Mouse (Mus musculus) hindbrain, embryonic 13.5 days (tissue): ENCODE measurements around the gene Oaz2. TPM values are rescaled to one million over a fixed set of nuclear protein-coding genes. Genes with fewer than 3 reads are reported as not detected.

Source experiments
- ATAC-seq: fragments of 200-750 bp; cut with Nextera tagmentation; 2 replicates; pipeline ENCODE4 v1.8.0; 2017; ENCODE audit warnings: moderate TSS enrichment; ENCODE audit not compliant: low FRiP score
- H3K27ac ChIP-seq: fragments of 300-500 bp; sonication (generic); 2 replicates; pipeline ENCODE4 v1.5.1; 2015; ENCODE audit warnings: inconsistent platforms, mild to moderate bottlenecking, moderate library complexity
- H3K27me3 ChIP-seq: fragments of 300-500 bp; sonication (generic); 2 replicates; pipeline ENCODE4 v1.6.1; 2015; ENCODE audit warnings: mild to moderate bottlenecking, inconsistent platforms
- H3K36me3 ChIP-seq: fragments of 300-500 bp; sonication (generic); 2 replicates; pipeline ENCODE4 v1.6.1; 2015; ENCODE audit warnings: mild to moderate bottlenecking, inconsistent platforms
- H3K4me1 ChIP-seq: fragments of 300-500 bp; sonication (generic); replicated peaks from 2 replicates; pipeline ENCODE4 v1.6.1; 2015; ENCODE audit warnings: inconsistent platforms
- H3K4me2 ChIP-seq: fragments of 300-500 bp; sonication (generic); 2 replicates; pipeline ENCODE4 v1.6.1; 2015; ENCODE audit warnings: inconsistent platforms, mild to moderate bottlenecking, moderate library complexity
- H3K4me3 ChIP-seq: fragments of 300-500 bp; sonication (generic); 2 replicates; pipeline ENCODE4 v1.5.1; 2015; ENCODE audit warnings: mild to moderate bottlenecking, inconsistent platforms
- H3K9ac ChIP-seq: fragments of 300-500 bp; sonication (generic); 2 replicates; pipeline ENCODE4 v1.6.1; 2015; ENCODE audit warnings: mild to moderate bottlenecking, inconsistent platforms
- H3K9me3 ChIP-seq: fragments of 300-500 bp; sonication (generic); 2 replicates; pipeline ENCODE4 v1.6.1; 2016; ENCODE audit warnings: inconsistent platforms
- WGBS: fragments of 180-500 bp; shearing (Covaris S2); methylation state at CpG from one replicate; pipeline ENCODE4 v1.1.7; 2015; 5-methylcytosine and 5-hydroxymethylcytosine counted together
- polyA plus RNA-seq: library from polyadenylated mRNA; unstranded; fragments of >200 nt; fragmentation: Nextera tagmentation; extraction: Ambion mirVana; gene quantifications from 2 replicates; pipeline ENCODE4 v1.2.1, GENCODE M21; 2015

Gene Oaz2
- polyA plus RNA-seq, 1 experiment from 2014 or later, result 404 TPM

DNA sequence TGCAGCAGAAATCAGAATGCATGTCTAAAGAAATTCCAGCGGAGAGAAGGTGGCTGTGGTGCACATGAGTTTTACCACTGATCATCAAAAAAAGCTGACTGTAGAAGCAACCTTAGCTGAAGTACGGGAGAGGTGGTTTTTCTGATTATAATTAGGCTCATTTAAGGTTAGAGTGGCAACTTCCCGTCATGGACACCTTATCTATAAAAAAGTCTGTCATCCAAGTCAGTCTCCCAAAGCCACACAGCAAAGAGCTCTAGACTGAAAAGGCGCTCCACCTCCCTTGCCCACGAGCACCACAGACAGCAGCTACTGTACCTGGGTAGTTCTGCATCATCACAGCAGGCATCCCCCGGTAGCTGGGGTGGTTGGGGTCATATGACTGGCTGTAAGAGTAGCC, 32.7 kb downstream of the Oaz2 start:
- Histone ChIP-seq H3K9ac (no peak overlapping the region), H3K27ac (no peak overlapping the region), H3K27me3 (no peaks in the 10 kb centered on the region), H3K4me1 (peaks cover 15% of the 10 kb centered on the region), H3K4me3 (no peak overlapping the region), H3K4me2 (no peak overlapping the region), H3K36me3 (peaks cover 82% of the 10 kb centered on the region), H3K9me3 (no peaks in the 10 kb centered on the region)
- 88% methylated on average over 6 of the region's 6 CpGs for WGBS
- ATAC-seq, result no peak

GRCm38 (mm10) chr9:65702286-65702685, 34.5 kb downstream of the Oaz2 start:
- H3K9me3 ChIP-seq, result no peaks in the 10 kb centered on the region
- no peaks in the 10 kb centered on the region for H3K27me3 ChIP-seq
- ATAC-seq, result no peak
- 0 out of 2 replicates have a peak, but pooled peaks cover 2% of the 10 kb centered on the region for H3K4me1 ChIP-seq
- H3K9ac ChIP-seq, result no peak overlapping the region
- H3K4me3 ChIP-seq, result no peak overlapping the region
- H3K36me3 ChIP-seq, result peaks cover 68% of the 10 kb centered on the region
- 95% methylated on average over 9 of the region's 9 CpGs for WGBS
- no peak overlapping the region for H3K4me2 ChIP-seq
- H3K27ac ChIP-seq, result no peak overlapping the region

DNA sequence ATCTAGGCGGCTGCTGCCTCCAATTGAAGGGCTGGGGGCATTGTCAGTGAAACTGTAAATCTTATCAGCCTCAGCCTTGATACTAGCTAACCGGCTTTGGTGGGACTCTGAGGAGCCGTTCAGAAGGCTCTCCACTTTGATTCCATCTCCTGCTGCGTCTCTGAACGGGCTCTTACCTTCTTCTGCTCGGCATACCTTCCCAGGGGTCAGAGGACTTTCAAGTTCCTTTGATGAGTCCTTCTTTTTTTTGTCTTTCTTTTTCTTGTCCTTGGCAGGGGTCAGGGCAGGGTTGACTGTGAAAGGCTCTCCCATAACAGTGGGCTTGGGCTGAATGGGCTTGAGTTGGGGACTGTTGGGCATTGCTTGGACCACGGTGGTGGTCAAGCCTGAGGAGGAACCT, 35.4 kb downstream of the Oaz2 start:
- H3K36me3 ChIP-seq, result peaks cover 59% of the 10 kb centered on the region
- no peaks in the 10 kb centered on the region for H3K27me3 ChIP-seq
- 83% methylated on average over 7 of the region's 7 CpGs for WGBS

DNA sequence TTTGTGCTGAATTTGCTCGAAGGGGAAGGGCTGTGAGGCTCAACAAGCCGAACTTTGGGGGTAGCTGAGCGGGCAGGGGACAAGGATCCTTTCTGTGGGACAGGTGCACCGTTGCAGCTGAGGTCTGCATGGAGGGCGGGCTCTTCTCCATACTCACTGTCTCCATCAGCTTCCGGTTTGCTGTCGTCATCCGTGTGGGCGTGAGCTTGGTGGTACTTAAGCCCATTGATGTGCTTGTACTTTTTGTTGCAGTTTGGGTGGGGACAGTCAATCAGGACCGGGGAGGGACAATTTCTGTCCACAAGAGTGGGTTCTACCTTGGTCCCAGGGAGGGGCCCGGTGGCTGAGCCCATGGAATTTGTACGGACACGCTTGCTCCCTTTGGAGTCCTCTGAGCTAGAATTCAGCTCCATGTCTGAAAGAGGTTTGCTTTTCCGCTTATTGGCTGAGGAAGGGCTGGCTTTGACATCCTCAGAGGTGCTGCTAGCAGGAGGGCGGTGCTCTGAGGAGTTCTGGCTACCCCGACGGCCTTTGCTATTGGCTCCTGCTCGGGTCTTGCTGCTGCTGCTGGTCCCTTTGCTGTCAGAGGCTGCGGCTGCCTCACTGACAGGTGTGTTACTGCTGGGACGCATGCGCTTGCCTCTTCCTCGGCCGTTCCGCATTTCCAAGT, 36.3 kb downstream of the Oaz2 start:
- Histone ChIP-seq H3K27me3 (no peaks in the 10 kb centered on the region), H3K27ac (no peak overlapping the region), H3K4me3 (no peak overlapping the region), H3K4me1 (no peaks in the 10 kb centered on the region), H3K9me3 (no peaks in the 10 kb centered on the region), H3K4me2 (no peak overlapping the region), H3K9ac (no peak overlapping the region), H3K36me3 (peaks cover 51% of the 10 kb centered on the region)
- 93% methylated on average over 24 of the region's 24 CpGs for WGBS
- ATAC-seq, result no peak

More for the DNA sequence above, 35.4 kb downstream of the Oaz2 start:
- Histone ChIP-seq H3K27ac (no peak overlapping the region), H3K9me3 (no peaks in the 10 kb centered on the region), H3K4me2 (no peak overlapping the region), H3K4me1 (no peaks in the 10 kb centered on the region), H3K9ac (no peak overlapping the region), H3K4me3 (no peak overlapping the region)
- ATAC-seq, result no peak

- Histone ChIP-seq H3K4me1 (peaks cover 21% of the 10 kb centered on the region), H3K4me3 (no peak overlapping the region), H3K9me3 (no peaks in the 10 kb centered on the region), H3K27ac (no peak overlapping the region), H3K27me3 (no peaks in the 10 kb centered on the region), H3K4me2 (no peak overlapping the region), H3K9ac (no peak overlapping the region), H3K36me3 (no peaks in the 10 kb centered on the region)
- no peak for ATAC-seq
- WGBS, result 87% methylated on average over 5 of the region's 5 CpGs
Observed at GRCm38 (mm10) chr9:65718195-65718594, 50.4 kb downstream of the Oaz2 start.

GRCm38 (mm10) chr9:65721161-65721566, 53.4 kb downstream of the Oaz2 start:
- 56% methylated on average over 10 of the region's 10 CpGs for WGBS
- no peak for ATAC-seq
- H3K36me3 ChIP-seq, result no peaks in the 10 kb centered on the region

GRCm38 (mm10) chr9:65724471-65725290, 56.9 kb downstream of the Oaz2 start:
- H3K4me1 ChIP-seq, result peaks cover 55% of the 10 kb centered on the region
- ATAC-seq, result peak; percentile 38
- no peak overlapping the region for H3K4me2 ChIP-seq
- peaks cover 5% of the 10 kb centered on the region; the same call in 1 of the 2 replicates for H3K36me3 ChIP-seq
- peak overlapping the region; percentile 9; the same call in 1 of the 2 replicates for H3K9ac ChIP-seq
- H3K27me3 ChIP-seq, result no peaks in the 10 kb centered on the region
- peak overlapping the region; percentile 87 for H3K27ac ChIP-seq
- 21% methylated on average over 8 of the region's 8 CpGs for WGBS
- no peaks in the 10 kb centered on the region for H3K9me3 ChIP-seq
- no peak overlapping the region for H3K4me3 ChIP-seq

More at GRCm38 (mm10) chr9:65721161-65721566, 53.4 kb downstream of the Oaz2 start:
- H3K4me3 ChIP-seq, result no peak overlapping the region
- no peak overlapping the region for H3K4me2 ChIP-seq
- peak overlapping the region; percentile 2; the same call in 1 of the 2 replicates for H3K27ac ChIP-seq
- H3K4me1 ChIP-seq, result peaks cover 49% of the 10 kb centered on the region
- no peaks in the 10 kb centered on the region for H3K9me3 ChIP-seq
- no peak overlapping the region for H3K9ac ChIP-seq
- H3K27me3 ChIP-seq, result no peaks in the 10 kb centered on the region

- H3K4me1 ChIP-seq, result peaks cover 55% of the 10 kb centered on the region
Observed at GRCm38 (mm10) chr9:65725291-65725622, 57.5 kb downstream of the Oaz2 start.

GRCm38 (mm10) chr9:65726431-65726830, 58.6 kb downstream of the Oaz2 start:
- Histone ChIP-seq H3K4me1 (peaks cover 47% of the 10 kb centered on the region), H3K36me3 (peaks cover 9% of the 10 kb centered on the region), H3K27me3 (no peaks in the 10 kb centered on the region), H3K9me3 (no peaks in the 10 kb centered on the region), H3K27ac (peak overlapping the region; percentile 87; the same call in 1 of the 2 replicates), H3K4me2 (no peak overlapping the region), H3K9ac (no peak overlapping the region), H3K4me3 (no peak overlapping the region)
- WGBS, result 95% methylated on average over 3 of the region's 3 CpGs
- ATAC-seq, result no peak

More at GRCm38 (mm10) chr9:65725291-65725622, 57.5 kb downstream of the Oaz2 start:
- Histone ChIP-seq H3K9me3 (no peaks in the 10 kb centered on the region), H3K4me2 (no peak overlapping the region), H3K27me3 (no peaks in the 10 kb centered on the region), H3K4me3 (no peak overlapping the region), H3K9ac (0 out of 2 replicates have a peak overlapping the region, but pooled peaks have one; percentile 9), H3K27ac (peak overlapping the region; percentile 87), H3K36me3 (peaks cover 5% of the 10 kb centered on the region; the same call in 1 of the 2 replicates)
- 0 out of 2 replicates have a peak, but pooled peaks have one; percentile 36 for ATAC-seq
- WGBS, result 52% methylated on average over 4 of the region's 4 CpGs

- Histone ChIP-seq H3K27ac (no peak overlapping the region), H3K27me3 (no peaks in the 10 kb centered on the region), H3K4me2 (no peak overlapping the region), H3K4me3 (no peak overlapping the region), H3K9ac (no peak overlapping the region), H3K9me3 (no peaks in the 10 kb centered on the region), H3K36me3 (peaks cover 9% of the 10 kb centered on the region), H3K4me1 (peaks cover 37% of the 10 kb centered on the region)
- no peak for ATAC-seq
- 91% methylated on average over 4 of the region's 4 CpGs for WGBS
Observed at GRCm38 (mm10) chr9:65727491-65727890, 59.7 kb downstream of the Oaz2 start.

DNA sequence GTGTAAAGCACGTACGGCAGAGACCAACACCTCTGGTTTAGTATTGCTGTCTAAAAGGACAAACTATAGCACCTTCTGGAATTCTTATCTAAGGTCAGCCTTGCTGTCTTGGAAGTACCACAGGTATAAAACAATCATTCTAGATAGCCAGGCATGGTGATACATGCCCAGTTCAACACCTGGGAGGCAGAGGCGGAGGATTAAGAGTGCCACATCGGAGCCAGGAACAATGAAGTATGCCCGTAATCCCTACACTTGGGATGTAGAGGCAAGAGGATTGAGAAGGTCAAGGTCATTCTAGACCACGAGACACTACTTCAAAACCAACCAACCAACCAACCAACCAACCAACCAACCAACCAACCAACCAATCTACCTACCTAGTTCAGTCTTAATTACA, 60.8 kb downstream of the Oaz2 start:
- H3K27me3 ChIP-seq, result no peaks in the 10 kb centered on the region
- peaks cover 9% of the 10 kb centered on the region for H3K36me3 ChIP-seq
- H3K9me3 ChIP-seq, result no peaks in the 10 kb centered on the region
- no peak for ATAC-seq
- no peak overlapping the region for H3K4me2 ChIP-seq
- no peak overlapping the region for H3K9ac ChIP-seq
- H3K4me3 ChIP-seq, result no peak overlapping the region
- H3K4me1 ChIP-seq, result peaks cover 31% of the 10 kb centered on the region
- H3K27ac ChIP-seq, result no peak overlapping the region
- WGBS, result 98% methylated on average over 6 of the region's 6 CpGs

GRCm38 (mm10) chr9:65734931-65735330, 67.1 kb downstream of the Oaz2 start:
- no peak overlapping the region for H3K9ac ChIP-seq
- no peak overlapping the region for H3K4me2 ChIP-seq
- H3K27me3 ChIP-seq, result no peaks in the 10 kb centered on the region
- no peak for ATAC-seq
- H3K4me3 ChIP-seq, result no peak overlapping the region
- H3K4me1 ChIP-seq, result peaks cover 7% of the 10 kb centered on the region; the same call in 1 of the 2 replicates
- peaks cover 8% of the 10 kb centered on the region for H3K36me3 ChIP-seq
- no peaks in the 10 kb centered on the region for H3K9me3 ChIP-seq
- H3K27ac ChIP-seq, result no peak overlapping the region
- WGBS, result 94% methylated on average over 3 of the region's 3 CpGs
